Mouse (Mus musculus) cortical plate, adult 2 months (tissue): ENCODE measurements around the gene Hnrnpl. TPM values are rescaled to one million over a fixed set of nuclear protein-coding genes. Genes with fewer than 3 reads are reported as not detected.

Experiments used
- H3K27ac ChIP-seq: fragments of 200-500 bp; 2 replicates; pipeline ENCODE4 v1.5.1; 2012; ENCODE audit warnings: low read length, control low read depth, inconsistent platforms; ENCODE audit not compliant: insufficient read depth
- H3K4me1 ChIP-seq: fragments of 200-500 bp; 2 replicates; pipeline ENCODE4 v1.6.1; 2011; ENCODE audit warnings: low read length; ENCODE audit not compliant: control insufficient read depth, insufficient read depth
- H3K4me3 ChIP-seq: fragments of 200-500 bp; 2 replicates; pipeline ENCODE4 v1.5.1; 2011; ENCODE audit warnings: mild to moderate bottlenecking, low read length, control low read depth; ENCODE audit not compliant: insufficient read depth
- CTCF ChIP-seq: fragments of 200-500 bp; IDR thresholded peaks from 2 replicates; pipeline ENCODE4 v1.5.1; 2011; ENCODE audit warnings: mild to moderate bottlenecking, control low read depth, low read length; ENCODE audit not compliant: insufficient read depth; ENCODE audit errors: extremely low read depth
- POLR2A ChIP-seq: fragments of 200-500 bp; IDR thresholded peaks from 2 replicates; pipeline ENCODE4 v1.6.1; 2011; ENCODE audit warnings: mild to moderate bottlenecking, low read length, control low read depth; ENCODE audit not compliant: insufficient read depth; ENCODE audit errors: extremely low read depth
- polyA plus RNA-seq: library from polyadenylated mRNA; depleted of rRNA; stranded (reverse); fragments of >200 nt; gene quantifications from 2 replicates; pipeline ENCODE4 v1.2.3, GENCODE M21; 2012; rRNA removed

Gene Hnrnpl
- polyA plus RNA-seq: 350 and 362 TPM in 2 replicates

- Histone ChIP-seq H3K27ac (peak within 1 kb of the TSS; percentile 93), H3K4me3 (peak within 1 kb of the TSS; percentile 64), H3K4me1 (peaks cover 8% of the 10 kb centered on the region)
- TF ChIP-seq POLR2A (peak; percentile 21; the same call in 1 of the 2 replicates), CTCF (no peak)
These were observed at the start of gene Hnrnpl for GRCm38 (mm10) chr7:28808221-28808941. TSS of gene Hnrnpl (plus strand) at chr7:28808541.

GRCm38 (mm10) chr7:28758623-28759022 lies 49.7 kb upstream of the Hnrnpl start:
- H3K27ac ChIP-seq: no peak overlapping the region
- no peaks in the 10 kb centered on the region for H3K4me1 ChIP-seq
- no peak for TF ChIP-seq CTCF
- no peak for TF ChIP-seq POLR2A
- H3K4me3 ChIP-seq: no peak overlapping the region

- Histone ChIP-seq H3K27ac (no peak overlapping the region), H3K4me1 (peaks cover 3% of the 10 kb centered on the region; the same call in 1 of the 2 replicates), H3K4me3 (no peak overlapping the region)
- no peak for TF ChIP-seq CTCF
- TF ChIP-seq POLR2A: no peak
These were observed 46.4 kb upstream of the Hnrnpl start for GRCm38 (mm10) chr7:28761907-28762306.

- Histone ChIP-seq H3K27ac (no peak overlapping the region), H3K4me3 (peak overlapping the region; percentile 83; the same call in 1 of the 2 replicates), H3K4me1 (peaks cover 7% of the 10 kb centered on the region; the same call in 1 of the 2 replicates)
- TF ChIP-seq CTCF (no peak), POLR2A (no peak)
These were observed 43.1 kb upstream of the Hnrnpl start for GRCm38 (mm10) chr7:28765211-28765610.

- TF ChIP-seq POLR2A (peak; percentile 48; the same call in 1 of the 2 replicates), CTCF (no peak)
- Histone ChIP-seq H3K4me3 (peak within 1 kb of the TSS; percentile 83), H3K27ac (peak within 1 kb of the TSS; percentile 76), H3K4me1 (peaks cover 7% of the 10 kb centered on the region; the same call in 1 of the 2 replicates)
These were observed 42.0 kb upstream of the Hnrnpl start, which contains the start of gene Sirt2 for GRCm38 (mm10) chr7:28766173-28766879. TSS of gene Sirt2 (plus strand) at chr7:28766735.

- peak overlapping the region; percentile 83 for H3K4me3 ChIP-seq
- no peak overlapping the region for H3K27ac ChIP-seq
- H3K4me1 ChIP-seq: peaks cover 7% of the 10 kb centered on the region; the same call in 1 of the 2 replicates
- TF ChIP-seq CTCF (no peak), POLR2A (no peak)
These were observed 41.4 kb upstream of the Hnrnpl start for GRCm38 (mm10) chr7:28766910-28767309.

GRCm38 (mm10) chr7:28767462-28767965 lies 40.8 kb upstream of the Hnrnpl start, which contains the start of gene Nfkbib:
TSS of gene Nfkbib (minus strand) at chr7:28767512.
- no peak within 1 kb of the TSS for H3K27ac ChIP-seq
- TF ChIP-seq CTCF (no peak), POLR2A (no peak)
- H3K4me1 ChIP-seq: peaks cover 7% of the 10 kb centered on the region; the same call in 1 of the 2 replicates
- H3K4me3 ChIP-seq: peak within 1 kb of the TSS; percentile 83

GRCm38 (mm10) chr7:28769414-28769958 lies 38.9 kb upstream of the Hnrnpl start:
- TF ChIP-seq POLR2A: no peak
- H3K4me3 ChIP-seq: no peak overlapping the region
- no peak overlapping the region for H3K27ac ChIP-seq
- peaks cover 7% of the 10 kb centered on the region; the same call in 1 of the 2 replicates for H3K4me1 ChIP-seq

GRCm38 (mm10) chr7:28770309-28770708 lies 38.0 kb upstream of the Hnrnpl start:
- Histone ChIP-seq H3K27ac (no peak overlapping the region), H3K4me3 (no peak overlapping the region), H3K4me1 (peaks cover 7% of the 10 kb centered on the region; the same call in 1 of the 2 replicates)
- TF ChIP-seq CTCF (no peak), POLR2A (no peak)

- no peak overlapping the region for H3K4me3 ChIP-seq
- H3K4me1 ChIP-seq: peaks cover 4% of the 10 kb centered on the region; the same call in 1 of the 2 replicates
- TF ChIP-seq POLR2A (no peak), CTCF (no peak)
- no peak overlapping the region for H3K27ac ChIP-seq
These were observed 36.5 kb upstream of the Hnrnpl start for GRCm38 (mm10) chr7:28771867-28772266.
